Mouse (Mus musculus) CH12.LX (cell line): ENCODE measurements at regions not wholly inside any gene's neighbourhood (a gene's known extent, or its start where the extent isn't known, plus 50 kb on each side); places are given as distances from the start of the nearest gene placed in this dataset.

Experiments
- DNase-seq: peaks from one replicate; pipeline ENCODE4 v3.0.0-alpha.2; 2013; ENCODE audit errors: extremely low read depth
- H3K27ac ChIP-seq: 2 replicates; pipeline ENCODE4 v1.5.1; 2012; ENCODE audit warnings: low read depth, mild to moderate bottlenecking, control low read depth, moderate library complexity; ENCODE audit not compliant: insufficient read depth
- H3K27me3 ChIP-seq: replicated peaks from 2 replicates; pipeline ENCODE3; 2012; ENCODE audit warnings: inconsistent platforms
- H3K36me3 ChIP-seq, 2 experiments: replicated peaks in 1 of 2; 2 replicates each; pipeline versions ENCODE3 to v1.6.1; 2012; ENCODE audit warnings: inconsistent platforms in 1 of 2, low read length in 1 of 2, mild to moderate bottlenecking in 1 of 2, mixed read lengths in 1 of 2, moderate library complexity in 1 of 2; ENCODE audit not compliant: control insufficient read depth in 1 of 2, insufficient read depth in 1 of 2
- H3K4me1 ChIP-seq, 2 experiments: 2 replicates each; pipeline ENCODE4 v1.6.1; 2012; ENCODE audit warnings: inconsistent platforms in 1 of 2, moderate library complexity in 1 of 2; ENCODE audit not compliant: insufficient read depth in 2 of 2, control insufficient read depth in 1 of 2
- H3K4me2 ChIP-seq: 2 replicates; pipeline ENCODE4 v1.6.1; 2012; ENCODE audit warnings: low read depth, mild to moderate bottlenecking, control low read depth; ENCODE audit not compliant: poor library complexity, insufficient read depth, severe bottlenecking
- H3K4me3 ChIP-seq, 3 experiments: fragments of 150-350 bp in 1 of 3; sonication (generic) in 1 of 3; replicated peaks in 1 of 3; 2 replicates each; pipeline versions ENCODE3 to v1.5.1; 2011 to 2012; ENCODE audit warnings: low read depth in 2 of 3, low read length in 2 of 3, mild to moderate bottlenecking in 2 of 3, moderate library complexity in 2 of 3, control low read depth in 1 of 3, improper control_type of control experiment in 1 of 3, inconsistent platforms in 1 of 3, mixed read lengths in 1 of 3; ENCODE audit not compliant: poor library complexity in 1 of 3
- H3K79me2 ChIP-seq: replicated peaks from 2 replicates; pipeline ENCODE4 v1.6.1; 2012; ENCODE audit warnings: mild to moderate bottlenecking, moderate library complexity; ENCODE audit not compliant: control insufficient read depth, poor library complexity, insufficient read depth, severe bottlenecking; ENCODE audit errors: extremely low read depth
- H3K9ac ChIP-seq: 2 replicates; pipeline ENCODE4 v1.6.1; 2012; ENCODE audit warnings: low read depth, mild to moderate bottlenecking, control low read depth, moderate library complexity; ENCODE audit not compliant: insufficient read depth
- H3K9me3 ChIP-seq: replicated peaks from 2 replicates; pipeline ENCODE3; 2012; ENCODE audit warnings: low read length, inconsistent platforms, mixed read lengths
- BHLHE40 ChIP-seq: IDR thresholded peaks from 2 replicates; pipeline ENCODE4 v1.6.1; 2011; ENCODE audit warnings: mild to moderate bottlenecking, low read depth, low read length, improper control_type of control experiment
- CHD1 ChIP-seq: IDR thresholded peaks from 2 replicates; pipeline ENCODE4 v1.6.1; 2012; ENCODE audit warnings: low read depth, low read length, improper control_type of control experiment, inconsistent platforms
- CTCF ChIP-seq, 2 experiments: IDR thresholded peaks in 1 of 2; conservative IDR thresholded peaks in 1 of 2; 2 replicates each; pipeline ENCODE4 v1.5.1; 2011 to 2012; ENCODE audit warnings: low read depth in 2 of 2, low read length in 2 of 2, improper control_type of control experiment in 1 of 2, inconsistent platforms in 1 of 2, mild to moderate bottlenecking in 1 of 2, moderate library complexity in 1 of 2
- E2F4 ChIP-seq: IDR thresholded peaks from 2 replicates; pipeline ENCODE4 v1.6.1; 2011; ENCODE audit warnings: low read depth, low read length, improper control_type of control experiment; ENCODE audit not compliant: insufficient replicate concordance
- ELF1 ChIP-seq: IDR thresholded peaks from 2 replicates; pipeline ENCODE4 v1.6.1; 2014; ENCODE audit warnings: low read depth, mild to moderate bottlenecking, inconsistent platforms, low read length, improper control_type of control experiment
- ETS1 ChIP-seq: conservative IDR thresholded peaks from 2 replicates; pipeline ENCODE4 v1.6.1; 2012; ENCODE audit warnings: low read depth, mild to moderate bottlenecking, inconsistent platforms, low read length, improper control_type of control experiment, moderate library complexity
- IRF4 ChIP-seq: IDR thresholded peaks from 2 replicates; pipeline ENCODE4 v1.6.1; 2014; ENCODE audit warnings: low read depth, mild to moderate bottlenecking, inconsistent platforms, low read length, improper control_type of control experiment
- JUN ChIP-seq: IDR thresholded peaks from 2 replicates; pipeline ENCODE4 v1.6.1; 2011; ENCODE audit warnings: low read depth, mild to moderate bottlenecking, low read length, improper control_type of control experiment, moderate library complexity; ENCODE audit not compliant: insufficient read depth
- MAFK ChIP-seq: IDR thresholded peaks from 2 replicates; pipeline ENCODE4 v1.6.1; 2011; ENCODE audit warnings: low read length, improper control_type of control experiment; ENCODE audit not compliant: insufficient replicate concordance
- MAX ChIP-seq: IDR thresholded peaks from 2 replicates; pipeline ENCODE4 v1.6.1; 2011; ENCODE audit warnings: low read length, improper control_type of control experiment
- MAZ ChIP-seq: IDR thresholded peaks from 2 replicates; pipeline ENCODE4 v1.6.1; 2012; ENCODE audit warnings: low read depth, mild to moderate bottlenecking, inconsistent platforms, low read length, improper control_type of control experiment, moderate library complexity
- MEF2A ChIP-seq: IDR thresholded peaks from 2 replicates; pipeline ENCODE4 v1.6.1; 2014; ENCODE audit warnings: low read depth, mild to moderate bottlenecking, inconsistent platforms, low read length, improper control_type of control experiment, borderline replicate concordance
- NELFE ChIP-seq: IDR thresholded peaks from 2 replicates; pipeline ENCODE4 v1.6.1; 2011; ENCODE audit warnings: low read depth, low read length, improper control_type of control experiment
- NRF1 ChIP-seq: IDR thresholded peaks from 2 replicates; pipeline ENCODE4 v1.6.1; 2014; ENCODE audit warnings: low read depth, mild to moderate bottlenecking, inconsistent platforms, low read length, improper control_type of control experiment, moderate library complexity
- PAX5 ChIP-seq: IDR thresholded peaks from 2 replicates; pipeline ENCODE4 v1.6.1; 2012; ENCODE audit warnings: low read length, inconsistent platforms, mixed read lengths
- POLR2A ChIP-seq: IDR thresholded peaks from 2 replicates; pipeline ENCODE4 v1.6.1; 2011; ENCODE audit warnings: low read depth, mild to moderate bottlenecking, improper control_type of control experiment, low read length
- POLR2AphosphoS2 ChIP-seq: IDR thresholded peaks from 2 replicates; pipeline ENCODE4 v1.6.1; 2011; ENCODE audit warnings: low read depth, low read length, improper control_type of control experiment
- RAD21 ChIP-seq: IDR thresholded peaks from 2 replicates; pipeline ENCODE4 v1.6.1; 2011; ENCODE audit warnings: low read depth, mild to moderate bottlenecking, low read length, improper control_type of control experiment, moderate library complexity
- RCOR1 ChIP-seq: conservative IDR thresholded peaks from 2 replicates; pipeline ENCODE4 v1.6.1; 2012; ENCODE audit warnings: low read depth, mild to moderate bottlenecking, inconsistent platforms, low read length, improper control_type of control experiment
- TBP ChIP-seq: conservative IDR thresholded peaks from 2 replicates; pipeline ENCODE4 v1.6.1; 2011; ENCODE audit warnings: low read depth, low read length, improper control_type of control experiment
- TCF12 ChIP-seq: IDR thresholded peaks from 2 replicates; pipeline ENCODE4 v1.6.1; 2014; ENCODE audit warnings: low read depth, mild to moderate bottlenecking, inconsistent platforms, low read length, improper control_type of control experiment
- UBTF ChIP-seq: IDR thresholded peaks from 2 replicates; pipeline ENCODE4 v1.6.1; 2012; ENCODE audit warnings: low read depth, mild to moderate bottlenecking, inconsistent platforms, low read length, improper control_type of control experiment, moderate library complexity
- USF1 ChIP-seq: IDR thresholded peaks from 2 replicates; pipeline ENCODE4 v1.6.1; 2014; ENCODE audit warnings: low read depth, mild to moderate bottlenecking, inconsistent platforms, low read length, improper control_type of control experiment
- USF2 ChIP-seq: conservative IDR thresholded peaks from 2 replicates; pipeline ENCODE4 v1.6.1; 2011; ENCODE audit warnings: low read depth, low read length, improper control_type of control experiment
- ZMIZ1 ChIP-seq: IDR thresholded peaks from 2 replicates; pipeline ENCODE4 v1.6.1; 2012; ENCODE audit warnings: low read depth, mild to moderate bottlenecking, inconsistent platforms, low read length, improper control_type of control experiment
- dilution Hi-C: fragments of 300-500 bp; cut with MboI; formaldehyde crosslinking; loops from 2 replicates; pipeline ENCODE4 v1.14.3; 2020; ENCODE audit warnings: low sequenced_read_pairs; ENCODE audit not compliant: extremely low pct_unique_long_range_greater_than_20kb, extremely low pct_ligation_motif_present
- in situ Hi-C: fragments of 300-500 bp; cut with MboI; formaldehyde crosslinking; loops from 3 replicates; pipeline ENCODE4 v1.14.3; 2019; ENCODE audit warnings: low sequenced_read_pairs, low pct_ligation_motif_present, low pct_unique_long_range_greater_than_20kb, mixed read lengths

DNA sequence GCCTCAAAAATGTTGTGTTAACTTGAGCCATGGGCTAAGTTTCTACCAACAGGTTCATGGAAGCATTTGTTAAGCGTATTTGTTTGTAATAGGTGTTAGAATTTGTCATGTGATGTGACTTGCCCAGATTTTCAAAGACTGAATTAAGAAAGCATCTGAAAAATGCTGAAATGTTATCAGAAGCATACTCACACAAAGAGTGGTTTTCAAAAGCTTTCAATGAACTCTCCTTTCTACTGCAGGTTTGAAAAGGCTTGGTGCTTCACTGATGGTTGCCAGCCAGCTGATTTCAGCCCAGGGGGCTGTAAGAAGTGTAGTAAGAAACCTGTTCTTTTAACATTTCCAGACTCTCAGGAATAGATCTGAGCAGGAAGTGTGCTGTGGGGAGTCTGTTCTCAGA is 238.1 kb upstream of the Tet2 start:
- Histone ChIP-seq H3K4me1 (peaks cover 0 to 5% of the 10 kb centered on the region in 2 experiments; a peak in 1 of 4 replicates), H3K4me3 (no peak overlapping the region), H3K27me3 (no peaks in the 10 kb centered on the region), H3K4me2 (no peak overlapping the region)
- no peak for TF ChIP-seq CHD1
- TF ChIP-seq RCOR1, result no peak
- TF ChIP-seq, all 38 proteins: peak for 0
- dilution Hi-C loops (no loop called here), in situ Hi-C loops (no loop called here)
- DNase-seq, result no peak
- peaks cover 14% of the 10 kb centered on the region for H3K9me3 ChIP-seq
- H3K27ac ChIP-seq, result no peak overlapping the region
- H3K79me2 ChIP-seq, result no peaks in the 10 kb centered on the region
- no peaks in the 10 kb centered on the region for H3K36me3 ChIP-seq
- no peak overlapping the region for H3K9ac ChIP-seq

DNA sequence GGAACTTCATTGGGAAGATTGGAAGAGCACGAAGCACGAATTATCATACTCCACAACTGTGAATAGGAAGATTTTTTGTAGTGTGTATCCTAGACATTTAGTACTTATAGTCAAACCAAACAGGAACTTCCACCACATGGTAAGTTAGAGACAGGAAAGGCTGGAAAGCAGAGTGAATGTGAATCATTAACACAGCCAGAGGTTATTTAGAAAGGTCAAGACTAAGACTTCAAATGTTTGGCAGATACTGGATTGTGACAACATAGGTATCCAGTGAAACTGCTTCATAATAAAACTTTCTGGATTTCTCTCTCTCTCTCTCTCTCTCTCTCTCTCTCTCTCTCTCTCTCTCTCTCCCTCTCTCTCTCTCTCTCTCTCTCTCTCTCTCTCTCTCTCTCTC is 246.4 kb upstream of the Tet2 start:
- no peaks in the 10 kb centered on the region for H3K79me2 ChIP-seq
- no peak overlapping the region for H3K4me3 ChIP-seq
- H3K36me3 ChIP-seq, result no peaks in the 10 kb centered on the region
- no peak for DNase-seq
- in situ Hi-C loops, result no loop called here
- H3K9ac ChIP-seq, result no peak overlapping the region
- no peaks in the 10 kb centered on the region for H3K9me3 ChIP-seq
- dilution Hi-C loops, result no loop called here
- H3K27me3 ChIP-seq, result no peaks in the 10 kb centered on the region
- H3K4me2 ChIP-seq, result no peak overlapping the region
- TF ChIP-seq PAX5, result no peak
- TF ChIP-seq ELF1, result no peak
- no peak for TF ChIP-seq POLR2AphosphoS2
- no peak for TF ChIP-seq BHLHE40
- no peak for TF ChIP-seq MEF2A
- TF ChIP-seq USF2, result no peak
- TF ChIP-seq NELFE, result no peak
- TF ChIP-seq MAZ, result no peak
- no peak for TF ChIP-seq UBTF
- no peak for TF ChIP-seq TCF12
- TF ChIP-seq E2F4, result no peak
- no peak overlapping the region for H3K27ac ChIP-seq
- H3K4me1 ChIP-seq, result peaks cover 0 to 5% of the 10 kb centered on the region in 2 experiments; a peak in 1 of 4 replicates

DNA sequence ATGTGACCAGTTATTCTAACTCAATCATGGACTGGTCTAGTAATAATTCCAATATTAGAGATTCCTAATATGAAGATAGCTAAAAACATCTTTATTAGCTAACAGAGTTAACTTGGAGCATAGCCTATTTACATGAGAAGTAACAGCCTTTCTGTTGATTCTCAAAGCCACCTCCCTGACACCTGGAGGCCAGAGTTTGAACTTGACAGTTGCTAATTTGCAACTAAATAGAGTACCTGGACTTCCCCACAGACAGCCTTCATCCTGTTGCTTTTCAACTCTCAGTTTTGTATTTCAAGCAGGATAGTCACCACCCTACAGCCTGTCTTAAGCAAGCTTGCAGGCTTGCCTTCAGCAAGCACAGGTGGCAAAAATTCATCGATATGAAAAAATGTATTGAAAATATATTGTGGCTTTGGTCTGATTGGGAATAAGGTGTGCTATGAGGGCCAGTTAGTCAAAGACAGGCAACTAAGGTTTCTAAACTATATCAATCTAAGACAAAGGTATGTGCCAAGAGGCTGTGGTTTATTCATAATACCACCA is 264.1 kb upstream of the Tet2 start:
- in situ Hi-C loops, result loop anchor here (25.0 kb wide), 1 partner anchor 472 kb away; no protein-coding TSS in a partner anchor
- no peaks in the 10 kb centered on the region for H3K36me3 ChIP-seq
- no peaks in the 10 kb centered on the region for H3K27me3 ChIP-seq
- no peak overlapping the region for H3K4me2 ChIP-seq
- peaks cover 6% of the 10 kb centered on the region for H3K9me3 ChIP-seq
- dilution Hi-C loops, result no loop called here
- peaks cover 5 to 18% of the 10 kb centered on the region in 2 experiments for H3K4me1 ChIP-seq
- peak; percentile 89 for DNase-seq
- H3K27ac ChIP-seq, result no peak overlapping the region
- H3K79me2 ChIP-seq, result no peaks in the 10 kb centered on the region
- no peak overlapping the region for H3K9ac ChIP-seq
- no peak overlapping the region for H3K4me3 ChIP-seq
- TF ChIP-seq NRF1 (no peak), RAD21 (peak; percentile 68), MAX (0 out of 2 replicates have a peak, but pooled peaks have one; percentile 66), CHD1 (peak; percentile 83; the same call in 1 of the 2 replicates), POLR2A (no peak), USF1 (no peak), IRF4 (peak; percentile 84), ZMIZ1 (no peak), PAX5 (no peak), CTCF (conservative IDR thresholded peaks at IDR 0.05 in 1 of 2, IDR thresholded peaks at IDR 0.05 in 1 of 2; ENCODE audit: low read depth in 2 of 2, low read length in 2 of 2) (peak; percentile 11 to 64; a peak in 2 of 4 replicates), ETS1 (peak; percentile 72; the same call in 1 of the 2 replicates), USF2 (no peak), POLR2AphosphoS2 (no peak), JUN (no peak; the same call in 1 of the 2 replicates), MAZ (peak; percentile 57; the same call in 1 of the 2 replicates), MEF2A (peak; percentile 84), MAFK (0 out of 2 replicates have a peak, but pooled peaks have one; percentile 40), TBP (0 out of 2 replicates have a peak, but pooled peaks have one; percentile 32)
